In the genomic region with DNA sequence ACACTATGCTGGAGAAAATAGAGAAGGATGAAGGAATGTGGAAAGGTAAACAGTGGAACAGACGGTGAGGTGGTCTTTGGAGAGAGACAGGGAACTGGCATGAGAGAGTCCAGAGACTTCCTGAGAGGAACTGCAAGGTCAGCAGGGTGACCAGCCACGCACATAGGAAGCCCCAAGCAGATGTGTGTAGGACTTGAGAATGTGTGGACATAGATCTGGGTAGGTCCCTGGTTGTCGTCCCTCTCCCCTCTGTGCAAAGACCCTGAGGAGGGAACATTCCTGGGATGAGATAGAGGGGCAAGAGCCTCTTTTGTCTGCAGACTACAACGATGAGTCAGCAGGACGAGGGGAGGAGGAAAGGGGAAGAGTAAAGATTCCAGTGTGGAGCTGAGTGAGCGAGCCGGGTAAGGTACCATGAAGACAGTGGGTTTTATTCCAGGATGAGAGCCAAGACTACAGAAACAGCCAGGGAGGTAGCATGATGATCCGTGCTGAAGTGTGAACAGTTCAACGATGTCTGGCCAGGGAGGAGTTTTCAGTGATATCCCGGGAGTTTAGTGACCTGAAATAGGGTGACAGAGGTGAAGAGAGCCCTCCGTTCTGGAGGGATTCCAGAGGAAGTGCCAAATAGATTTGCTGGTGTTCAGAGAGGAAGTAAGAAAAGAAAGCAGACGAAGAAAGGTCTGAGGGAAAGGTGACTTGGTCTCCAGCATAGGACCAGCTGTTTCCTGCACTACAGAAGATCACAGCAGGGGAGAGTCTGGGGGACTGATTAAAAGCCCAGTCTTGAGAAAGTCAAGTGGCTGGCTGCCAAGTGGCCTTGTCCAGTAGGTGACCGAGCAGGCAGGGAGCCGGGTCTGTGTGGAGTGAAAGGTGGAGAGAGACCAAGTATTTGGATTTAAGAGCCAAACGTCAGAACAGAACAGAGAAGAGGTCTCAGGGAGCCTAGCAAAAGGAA, we compare ENCODE assay signal across 8 mouse cellular contexts.
A peak's percentile ranks its signal among the peaks of the same experiment; 100 is the strongest.
DNase-seq lines count a peak whose midpoint lies in the region; ATAC-seq and TF ChIP-seq lines count a peak whose summit lies in the region.

No protein-coding gene starts in this region.

- WGBS in lung, embryonic 14.5 days = 8% methylated on average over 15 of the region's 15 CpGs

- no peak for TF ChIP-seq CTCF in lung, embryonic 14.5 days (IDR thresholded peaks at IDR 0.05; ENCODE audit: low read depth)
- TF ChIP-seq CTCF in bone marrow macrophage, adult 2 months (IDR thresholded peaks at IDR 0.05; ENCODE audit: low read depth, low read length) = no peak
- TF ChIP-seq CTCF in gastrocnemius, adult 2 months (IDR thresholded peaks at IDR 0.05) = no peak

- H3K27ac ChIP-seq in lung, embryonic 14.5 days (ENCODE audit: low read depth) = 0 out of 2 replicates have a peak overlapping the region, but pooled peaks have one; percentile 36
- no peak overlapping the region for H3K27ac ChIP-seq in bone marrow macrophage, adult 2 months (ENCODE audit: insufficient read depth, low read depth, low read length)
- no peak overlapping the region for H3K27ac ChIP-seq in gastrocnemius, adult 2 months

- H3K4me2 ChIP-seq in lung, embryonic 14.5 days = peak overlapping the region; percentile 36

- DNase-seq in lung, embryonic 14.5 days = peak; percentile 75
- DNase-seq in lung, postnatal 25 days (ENCODE audit: low spot score) = no peak
- peak; percentile 1 for DNase-seq in heart, adult 8-10 months (ENCODE audit: low spot score)
- DNase-seq in kidney, adult 9 months = peak; percentile 96
- peak; percentile 23 to 31 for DNase-seq in lung, postnatal 4 days
- DNase-seq in adipocyte (ENCODE audit: low spot score) = no peak
- DNase-seq in gastrocnemius, adult 2 months = no peak

- peaks cover 14% of the 10 kb centered on the region for H3K4me1 ChIP-seq in lung, embryonic 14.5 days (ENCODE audit: insufficient read depth)
- H3K4me1 ChIP-seq in bone marrow macrophage, adult 2 months (ENCODE audit: control insufficient read depth, insufficient read depth, low read length) = peaks cover 18% of the 10 kb centered on the region

- no peaks in the 10 kb centered on the region for H3K36me3 ChIP-seq in lung, embryonic 14.5 days (ENCODE audit: insufficient read depth)

- no peak overlapping the region for H3K9ac ChIP-seq in lung, embryonic 14.5 days

- TF ChIP-seq POLR2A in bone marrow macrophage, adult 2 months (IDR thresholded peaks at IDR 0.05; ENCODE audit: borderline replicate concordance, low read depth, low read length) = no peak

- H3K9me3 ChIP-seq in lung, embryonic 14.5 days (ENCODE audit: low read depth, low read length) = no peaks in the 10 kb centered on the region

- intact Hi-C loops in gastrocnemius, adult 2 months (cut with DNase I) = no loop called here

- ATAC-seq in lung, embryonic 14.5 days (ENCODE audit: insufficient read depth) = peak; percentile 67

- H3K4me3 ChIP-seq in lung, embryonic 14.5 days (ENCODE audit: low read depth, low read length) = no peak overlapping the region
- peak overlapping the region; percentile 30 for H3K4me3 ChIP-seq in bone marrow macrophage, adult 2 months (ENCODE audit: insufficient read depth, low read length)
- H3K4me3 ChIP-seq in gastrocnemius, adult 2 months = no peak overlapping the region

- no peaks in the 10 kb centered on the region for H3K27me3 ChIP-seq in lung, embryonic 14.5 days (ENCODE audit: insufficient read depth, low read length)

Comparison
In these comparisons a context has a peak if more than half of its experiments do, and no peak if none do; other contexts are left out.
1. DNase-seq: peak in lung, embryonic 14.5 days (single experiment), heart, adult 8-10 months (single experiment), kidney, adult 9 months (single experiment) and lung, postnatal 4 days (2 of 2); none in lung, postnatal 25 days (single experiment), adipocyte (single experiment) and gastrocnemius, adult 2 months (single experiment).